Mouse (Mus musculus) liver, adult 2 months (tissue): ENCODE measurements around the gene Engase. TPM values are rescaled to one million over a fixed set of nuclear protein-coding genes. Genes with fewer than 3 reads are reported as not detected.

ENCODE experiments used
- DNase-seq: peaks from one replicate; pipeline ENCODE4 v3.0.0-alpha.2; 2011; ENCODE audit warnings: low read depth, low spot score; ENCODE audit errors: extremely low read depth
- H3K27ac ChIP-seq: fragments of 200-500 bp; replicated peaks from 2 replicates; pipeline ENCODE4 v1.5.1; 2012; ENCODE audit warnings: low read depth, mild to moderate bottlenecking, control low read depth, inconsistent platforms, low read length; ENCODE audit not compliant: insufficient read depth
- H3K27me3 ChIP-seq: fragments of 200-500 bp; 2 replicates; pipeline ENCODE4 v1.6.1; 2012; ENCODE audit warnings: mild to moderate bottlenecking, moderate library complexity, low read length, inconsistent platforms; ENCODE audit not compliant: control insufficient read depth, insufficient read depth
- H3K36me3 ChIP-seq: fragments of 200-500 bp; 2 replicates; pipeline ENCODE4 v1.6.1; 2012; ENCODE audit warnings: low read length, inconsistent platforms; ENCODE audit not compliant: control insufficient read depth, insufficient read depth
- H3K4me1 ChIP-seq: fragments of 200-500 bp; 2 replicates; pipeline ENCODE4 v1.6.1; 2011; ENCODE audit warnings: low read length; ENCODE audit not compliant: control insufficient read depth, insufficient read depth
- H3K4me3 ChIP-seq: fragments of 200-500 bp; 2 replicates; pipeline ENCODE4 v1.5.1; 2011; ENCODE audit warnings: low read depth, mild to moderate bottlenecking, control low read depth, low read length, moderate library complexity; ENCODE audit not compliant: insufficient read depth
- H3K79me2 ChIP-seq: fragments of 200-500 bp; 2 replicates; pipeline ENCODE4 v1.6.1; 2012; ENCODE audit warnings: inconsistent platforms, mild to moderate bottlenecking, low read length, moderate library complexity; ENCODE audit not compliant: control insufficient read depth, insufficient read depth
- H3K9ac ChIP-seq: fragments of 200-500 bp; 2 replicates; pipeline ENCODE4 v1.6.1; 2012; ENCODE audit warnings: low read depth, mild to moderate bottlenecking, control low read depth, inconsistent platforms, low read length
- CTCF ChIP-seq: fragments of 200-500 bp; IDR thresholded peaks from 2 replicates; pipeline ENCODE4 v1.5.1; 2011; ENCODE audit warnings: low read depth, low read length, control low read depth
- POLR2A ChIP-seq: fragments of 200-500 bp; IDR thresholded peaks from 2 replicates; pipeline ENCODE4 v1.6.1; 2011; ENCODE audit warnings: low read length, control low read depth; ENCODE audit not compliant: insufficient read depth; ENCODE audit errors: extremely low read depth
- WGBS: fragments of 180-500 bp; shearing (Covaris S2); methylation state at CpG from one replicate; pipeline ENCODE4 v1.1.7; 2018; 5-methylcytosine and 5-hydroxymethylcytosine counted together
- polyA plus RNA-seq: library from polyadenylated mRNA; depleted of rRNA; stranded (reverse); fragments of >200 nt; gene quantifications from 2 replicates; pipeline ENCODE4 v1.2.3, GENCODE M21; 2012; rRNA removed
- total RNA-seq: library from RNA; depleted of rRNA; stranded (reverse); fragments of >200 nt; gene quantifications from 2 replicates; pipeline ENCODE4 v1.2.3, GENCODE M21; 2014; rRNA removed

Gene Engase
- total and polyA plus RNA-seq, 2 experiments, result 3.0 to 8.3 TPM

- H3K4me3 ChIP-seq, result no peak overlapping the region
- WGBS, result 85% methylated on average over 11 of the region's 11 CpGs
- no peak overlapping the region for H3K27ac ChIP-seq
- no peak for DNase-seq
- no peaks in the 10 kb centered on the region for H3K36me3 ChIP-seq
- H3K79me2 ChIP-seq, result no peaks in the 10 kb centered on the region
- H3K9ac ChIP-seq, result no peak overlapping the region
- H3K4me1 ChIP-seq, result no peaks in the 10 kb centered on the region
- no peaks in the 10 kb centered on the region for H3K27me3 ChIP-seq
- TF ChIP-seq CTCF (no peak), POLR2A (no peak)
Observed at GRCm38 (mm10) chr11:118538008-118538407, 61.4 kb downstream of the Engase start.

Other genes with a start within 250 kb of the Engase start
- gene Cyth1, start 228.2 kb upstream of the Engase start, total RNA-seq, result 26.8 and 32.4 TPM in 2 replicates
- 13.9 and 14.7 TPM in 2 replicates for gene Cyth1, start 228.2 kb upstream of the Engase start, polyA plus RNA-seq
- gene Usp36, start 186.6 kb upstream of the Engase start, total RNA-seq, result 2.7 and 4.0 TPM in 2 replicates
- 7.5 and 12.3 TPM in 2 replicates for gene Usp36, start 186.6 kb upstream of the Engase start, polyA plus RNA-seq
- not detected in 2 replicates for gene Cep295nl, start 134.3 kb upstream of the Engase start, total RNA-seq
- not detected in 2 replicates for gene Cep295nl, start 134.3 kb upstream of the Engase start, polyA plus RNA-seq
- gene Timp2, start 121.1 kb upstream of the Engase start, total RNA-seq, result 2.6 and 4.6 TPM in 2 replicates
- 7.7 and 7.9 TPM in 2 replicates for gene Timp2, start 121.1 kb upstream of the Engase start, polyA plus RNA-seq
- 20.2 and 23.9 TPM in 2 replicates for gene Lgals3bp, start 74.7 kb upstream of the Engase start, total RNA-seq
- 136 and 216 TPM in 2 replicates for gene Lgals3bp, start 74.7 kb upstream of the Engase start, polyA plus RNA-seq
- gene Cant1, start 57.7 kb upstream of the Engase start, total RNA-seq, result 11.4 and 16.4 TPM in 2 replicates
- 23.0 and 25.7 TPM in 2 replicates for gene Cant1, start 57.7 kb upstream of the Engase start, polyA plus RNA-seq
- gene C1qtnf1, start 48.6 kb upstream of the Engase start, total RNA-seq, result 6.6 and 9.9 TPM in 2 replicates
- gene C1qtnf1, start 48.6 kb upstream of the Engase start, polyA plus RNA-seq, result 8.1 and 9.2 TPM in 2 replicates